Mouse (Mus musculus): ENCODE results near the gene B4galnt1.
"Not testable (repeated sequence)": the region's sequence is repeated elsewhere in the genome, so short reads cannot be mapped to it uniquely, and the experiment has no call there.

B4galnt1 gene

DNA sequence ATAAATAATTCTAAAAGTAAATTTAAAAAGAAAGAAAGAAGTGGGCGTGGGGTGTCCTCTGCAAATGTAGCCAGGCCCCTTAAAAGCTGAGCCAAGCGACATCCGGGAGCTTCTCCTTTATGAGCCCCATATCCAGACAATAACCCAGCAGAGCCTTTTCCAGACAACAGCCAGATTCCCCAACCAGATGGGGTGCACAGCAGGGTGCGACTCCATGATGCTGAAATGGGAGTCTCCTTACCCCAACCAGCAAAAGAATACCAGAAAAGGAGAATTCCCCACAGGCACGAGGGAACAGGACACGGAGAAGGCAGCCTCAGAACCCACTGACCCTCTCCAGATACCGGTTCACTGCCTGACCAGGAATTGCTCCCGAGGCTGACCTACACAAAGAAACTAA lies 21.8 kb upstream of the B4galnt1 start:
- DNase-seq (ENCODE audit: low spot score), result no peak

DNA sequence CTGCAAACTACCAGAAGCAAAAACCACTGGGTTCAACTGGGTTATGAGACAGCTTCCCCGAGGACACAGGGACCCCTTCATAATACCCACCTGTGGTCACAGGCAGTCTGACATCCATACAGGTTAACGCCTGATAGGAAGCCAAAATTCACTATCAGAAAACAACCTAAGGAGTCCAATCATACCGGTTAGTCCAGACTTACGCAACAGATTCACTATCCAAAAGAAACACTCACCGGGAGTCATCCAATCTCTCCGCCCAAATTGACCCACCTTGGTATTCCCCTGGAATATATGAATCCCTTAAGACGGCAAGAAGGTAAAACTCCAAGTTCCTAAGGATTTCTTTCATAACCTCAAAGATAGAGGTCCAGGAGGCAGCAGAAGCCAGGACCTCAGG lies 20.5 kb upstream of the B4galnt1 start:
- no peak for DNase-seq (ENCODE audit: low spot score)

DNA sequence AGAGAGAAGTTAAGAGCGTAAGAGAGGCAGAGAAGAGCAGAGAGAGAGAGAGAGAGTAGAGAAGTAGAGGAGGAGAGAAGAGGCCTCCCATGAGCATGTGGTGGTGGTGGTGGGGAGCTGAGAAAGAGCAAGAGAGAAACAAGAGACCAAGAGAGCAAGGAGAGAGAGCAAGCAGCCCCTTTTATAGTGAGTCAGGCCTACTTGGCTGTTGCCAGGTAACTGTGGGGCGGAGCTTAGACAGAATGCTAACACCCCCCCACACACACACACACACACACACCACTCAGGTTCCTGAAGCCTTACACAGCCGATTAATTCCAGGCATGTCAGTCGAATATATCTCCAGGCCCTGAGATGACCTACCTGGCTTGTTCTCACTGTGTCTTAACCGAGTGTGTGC lies 19.7 kb upstream of the B4galnt1 start:
- DNase-seq (ENCODE audit: low spot score), result peak; percentile 44

DNA sequence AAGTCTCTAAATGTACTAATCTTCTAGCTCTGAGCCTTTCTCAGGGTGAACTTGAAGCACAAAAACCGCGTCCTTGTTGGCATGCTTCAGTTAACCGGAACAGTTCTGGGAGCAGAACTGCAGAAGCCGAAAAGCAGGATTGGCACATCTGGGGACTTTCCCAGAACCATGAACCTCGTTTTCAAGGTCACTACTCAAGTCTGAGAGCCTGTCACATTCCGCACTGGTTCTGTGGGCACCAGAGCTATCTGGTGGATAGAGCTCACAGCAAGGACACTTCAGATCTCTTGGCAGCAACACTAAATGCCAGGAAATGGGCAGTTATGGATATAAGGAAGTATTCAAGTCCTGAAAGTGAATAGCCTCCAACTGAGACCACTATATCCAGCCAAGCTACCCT lies 17.9 kb upstream of the B4galnt1 start:
- DNase-seq (ENCODE audit: low spot score), result no peak

DNA sequence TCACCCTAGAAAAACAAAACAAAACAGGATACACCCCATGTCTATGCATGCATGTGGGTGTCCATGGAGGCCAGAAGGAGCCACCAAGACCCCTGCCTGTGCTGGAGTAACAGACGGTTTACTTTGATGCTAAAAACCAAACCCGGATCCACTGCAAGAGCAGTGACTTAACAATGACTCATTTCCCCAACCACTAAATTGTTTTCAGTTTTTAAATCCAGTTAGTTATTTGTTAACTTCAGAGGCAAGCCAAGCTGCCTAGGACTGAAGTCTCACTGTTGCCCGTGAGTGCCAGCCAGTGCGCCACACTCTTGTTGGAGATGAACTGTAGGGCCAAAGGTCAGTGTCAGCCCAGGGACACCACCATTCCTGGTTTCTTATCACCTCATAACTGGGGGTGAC lies 14.6 kb upstream of the B4galnt1 start:
- peak; percentile 52 for DNase-seq (ENCODE audit: low spot score)

DNA sequence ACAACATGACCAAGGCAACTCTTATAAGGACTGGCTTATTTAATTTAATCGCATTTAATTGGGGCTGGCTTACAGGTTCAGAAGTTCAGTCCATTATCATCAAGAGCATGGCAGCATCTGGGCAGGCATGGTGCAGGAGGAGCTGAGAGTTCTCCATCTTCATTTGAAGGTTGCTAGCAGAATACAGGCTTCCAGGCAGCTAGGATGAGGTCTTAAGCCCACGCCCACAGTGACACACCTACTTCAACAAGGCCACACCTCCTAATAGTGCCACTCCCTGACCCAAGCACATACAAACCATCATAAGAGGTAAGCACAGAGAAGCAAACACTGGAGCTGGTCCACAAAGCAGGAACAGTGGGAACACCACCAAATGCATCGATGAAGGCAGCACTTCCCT lies 13.8 kb upstream of the B4galnt1 start:
- DNase-seq (ENCODE audit: low spot score), result not testable (repeated sequence)

GRCm38 (mm10) chr10:127152556-127152955 lies 12.5 kb upstream of the B4galnt1 start:
- not testable (repeated sequence) for DNase-seq (ENCODE audit: low spot score)

- no peak for DNase-seq (ENCODE audit: low spot score)
Observed at GRCm38 (mm10) chr10:127153323-127153722, 11.7 kb upstream of the B4galnt1 start.

GRCm38 (mm10) chr10:127154241-127154640 lies 10.8 kb upstream of the B4galnt1 start:
- no peak for DNase-seq (ENCODE audit: low spot score)

- no peak for DNase-seq (ENCODE audit: low spot score)
Observed at GRCm38 (mm10) chr10:127154652-127155051, 10.4 kb upstream of the B4galnt1 start.

DNA sequence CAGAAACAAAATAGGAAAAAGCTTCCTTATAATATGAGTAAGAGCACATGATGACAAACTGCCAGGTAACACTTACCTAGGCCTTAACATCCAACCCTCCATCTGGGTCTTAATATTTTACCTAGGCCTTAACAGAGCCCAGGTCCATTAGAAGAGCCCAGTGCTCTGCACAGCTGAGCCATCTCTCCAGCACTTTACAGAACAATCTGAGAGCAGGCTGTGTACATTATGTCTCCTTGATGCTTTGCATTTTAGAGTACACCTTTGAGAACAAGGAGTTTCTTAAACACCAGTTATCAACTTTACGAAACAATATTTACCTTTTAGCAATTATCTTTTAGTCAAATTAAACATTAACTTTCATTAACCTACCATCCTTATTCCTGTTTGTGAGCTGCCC lies 8.9 kb upstream of the B4galnt1 start:
- no peak for DNase-seq (ENCODE audit: low spot score)

- DNase-seq (ENCODE audit: low spot score), result no peak
Observed at GRCm38 (mm10) chr10:127156511-127156910, 8.5 kb upstream of the B4galnt1 start.

GRCm38 (mm10) chr10:127158471-127158870 lies 6.6 kb upstream of the B4galnt1 start:
- DNase-seq (ENCODE audit: low spot score), result no peak

GRCm38 (mm10) chr10:127160081-127160480 lies 4.9 kb upstream of the B4galnt1 start:
- DNase-seq (ENCODE audit: low spot score), result no peak

- no peak for DNase-seq (ENCODE audit: low spot score)
Observed at GRCm38 (mm10) chr10:127160728-127161127, 4.3 kb upstream of the B4galnt1 start.

DNA sequence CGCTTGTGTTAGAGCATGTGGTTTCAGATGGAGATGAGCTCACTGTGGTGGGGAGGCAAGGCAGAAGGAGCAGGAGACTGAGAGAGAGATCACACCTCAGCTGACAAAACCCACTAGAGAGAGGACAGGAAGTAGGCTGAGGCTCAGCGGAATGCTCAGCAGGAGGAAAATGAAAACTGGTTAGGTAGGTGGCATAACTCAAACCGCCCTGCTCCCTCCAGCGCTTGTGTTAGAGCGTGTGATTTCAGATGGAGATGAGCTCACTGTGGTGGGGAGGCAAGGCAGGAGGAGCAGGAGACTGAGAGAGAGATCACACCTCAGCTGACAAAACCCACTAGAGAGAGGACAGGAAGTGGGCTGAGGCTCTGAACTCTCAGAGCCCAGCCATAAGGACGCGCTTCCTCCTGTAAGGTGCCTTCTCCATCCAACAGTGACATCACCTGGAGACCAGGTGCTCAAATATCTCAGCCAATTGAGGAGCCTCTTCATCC lies 2.2 kb upstream of the B4galnt1 start:
- DNase-seq (ENCODE audit: low spot score), result peak; percentile 96

DNA sequence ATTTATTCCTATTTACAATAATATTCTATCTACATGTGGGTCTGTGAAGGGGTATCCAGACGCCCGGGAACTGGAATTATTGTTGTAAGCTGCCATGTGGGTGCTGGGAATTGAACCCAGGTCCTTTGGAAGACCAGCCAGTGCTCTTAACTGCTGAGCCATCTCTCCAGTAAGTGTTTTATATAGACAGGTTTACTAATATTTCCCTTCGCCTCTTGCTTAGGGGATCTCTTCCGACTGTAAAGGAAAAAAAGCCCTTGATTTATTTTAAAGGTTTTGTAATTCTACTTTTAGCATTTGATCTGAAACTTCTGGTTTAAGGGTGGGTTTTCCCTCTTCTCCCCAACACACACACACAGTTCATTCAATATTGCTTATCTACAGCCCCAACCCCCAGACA lies 835 bp upstream of the B4galnt1 start:
- no peak for DNase-seq (ENCODE audit: low spot score)

DNA sequence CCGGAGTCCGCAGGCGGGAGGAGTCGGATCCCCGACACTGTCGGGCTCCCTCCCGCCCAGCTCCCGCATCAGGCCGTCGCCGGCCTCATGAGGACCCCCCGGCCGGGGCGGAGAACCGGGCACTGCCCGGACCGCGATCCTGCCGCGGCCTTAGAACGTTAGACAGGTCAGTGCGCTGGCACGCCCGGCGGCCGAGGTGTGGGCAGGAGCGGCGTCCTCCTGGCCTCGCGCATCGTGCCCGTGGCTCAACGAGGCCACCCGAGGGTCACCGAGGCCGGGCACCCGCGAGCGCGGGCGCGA lies 279 bp downstream of the B4galnt1 start:
- DNase-seq (ENCODE audit: low spot score), result no peak

DNA sequence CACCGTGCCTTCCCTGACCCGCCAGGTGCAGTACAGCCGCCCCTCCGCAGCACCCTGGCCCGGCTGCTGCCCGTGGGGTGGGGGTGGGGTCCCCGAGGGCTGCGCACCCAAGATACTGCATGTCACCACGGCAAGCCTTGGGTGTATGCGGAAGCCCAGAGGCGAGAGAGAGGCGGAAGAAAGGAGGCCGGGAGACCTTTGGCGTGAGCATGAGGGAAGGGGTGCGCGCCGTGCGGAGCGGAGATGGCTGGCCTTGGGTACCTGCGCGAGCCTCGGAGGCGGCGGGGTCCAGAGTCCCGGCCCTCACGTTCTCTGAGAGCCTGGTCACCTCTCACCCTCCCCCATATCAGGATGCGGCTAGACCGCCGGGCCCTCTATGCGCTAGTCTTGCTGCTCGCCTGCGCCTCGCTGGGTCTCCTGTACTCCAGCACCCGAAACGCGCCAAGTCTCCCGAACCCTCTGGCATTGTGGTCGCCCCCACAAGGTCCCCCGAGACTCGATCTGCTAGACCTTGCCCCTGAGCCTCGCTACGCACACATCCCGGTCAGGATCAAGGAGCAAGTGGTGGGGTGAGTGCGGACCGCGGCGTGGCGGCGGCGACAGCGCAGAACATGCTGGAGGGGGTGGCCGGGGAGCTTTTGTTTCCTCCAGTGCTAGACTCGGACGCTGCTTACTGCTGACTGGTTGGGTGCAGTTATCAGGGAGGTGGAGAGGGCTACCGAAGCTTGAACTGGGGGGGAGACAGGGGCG lies 804 bp downstream of the B4galnt1 start:
- peak; percentile 83 for DNase-seq (ENCODE audit: low spot score)

- DNase-seq (ENCODE audit: low spot score), result no peak
Observed at GRCm38 (mm10) chr10:127166404-127166715, 1.3 kb downstream of the B4galnt1 start.

- DNase-seq (ENCODE audit: low spot score), result no peak
Observed at GRCm38 (mm10) chr10:127166771-127167613, 2.0 kb downstream of the B4galnt1 start.

GRCm38 (mm10) chr10:127167614-127168192 lies 2.7 kb downstream of the B4galnt1 start:
- DNase-seq (ENCODE audit: low spot score), result no peak

GRCm38 (mm10) chr10:127170002-127170401 lies 5.0 kb downstream of the B4galnt1 start:
- DNase-seq (ENCODE audit: low spot score), result no peak

Measured in T-cell, adult 2 months (primary cell).